Mouse (Mus musculus) right cerebral cortex, postnatal 14 days (tissue): Measurements from ENCODE around the gene Gm14226.
"Not testable (repeated sequence)": the region's sequence is repeated elsewhere in the genome, so short reads cannot be mapped to it uniquely, and the experiment has no call there.

Experiments used
- DNase-seq: peaks from one replicate; pipeline ENCODE4 v3.0.0; 2022

Gm14226 gene

GRCm38 (mm10) chr2:155018251-155018755 is at the start of gene Gm14226:
Gm14226 (plus strand) TSS chr2:155018266.
- not testable (repeated sequence) for DNase-seq

GRCm38 (mm10) chr2:154969740-154970397 is 48.2 kb upstream of the Gm14226 start:
- DNase-seq, result not testable (repeated sequence)

GRCm38 (mm10) chr2:154971919-154972692 is 46.0 kb upstream of the Gm14226 start:
- no peak for DNase-seq

- no peak for DNase-seq
These were observed 45.1 kb upstream of the Gm14226 start for GRCm38 (mm10) chr2:154972981-154973380.

- DNase-seq, result no peak
These were observed 31.5 kb upstream of the Gm14226 start for GRCm38 (mm10) chr2:154986609-154987008.

GRCm38 (mm10) chr2:154991411-154991810 is 26.7 kb upstream of the Gm14226 start:
- no peak for DNase-seq

- no peak for DNase-seq
These were observed 26.0 kb upstream of the Gm14226 start for GRCm38 (mm10) chr2:154992083-154992482.

- DNase-seq, result no peak
These were observed 12.6 kb upstream of the Gm14226 start for GRCm38 (mm10) chr2:155005491-155005890.

GRCm38 (mm10) chr2:155011086-155011656 is 6.9 kb upstream of the Gm14226 start:
- no peak for DNase-seq

- no peak for DNase-seq
These were observed 5.1 kb upstream of the Gm14226 start for GRCm38 (mm10) chr2:155012991-155013390.

- DNase-seq, result not testable (repeated sequence)
These were observed 1.3 kb upstream of the Gm14226 start for GRCm38 (mm10) chr2:155016751-155017150.

GRCm38 (mm10) chr2:155018762-155019641 is 936 bp downstream of the Gm14226 start:
- peak; percentile 67 for DNase-seq

GRCm38 (mm10) chr2:155019673-155020072 is 1.6 kb downstream of the Gm14226 start:
- peak; percentile 86 for DNase-seq

GRCm38 (mm10) chr2:155020247-155020826 is 2.3 kb downstream of the Gm14226 start:
- not testable (repeated sequence) for DNase-seq

- no peak for DNase-seq
These were observed 12.8 kb downstream of the Gm14226 start for GRCm38 (mm10) chr2:155030831-155031230.

GRCm38 (mm10) chr2:155032938-155033710 is 15.1 kb downstream of the Gm14226 start:
- no peak for DNase-seq

- DNase-seq, result no peak
These were observed 21.9 kb downstream of the Gm14226 start for GRCm38 (mm10) chr2:155039956-155040355.

- DNase-seq, result no peak
These were observed 26.5 kb downstream of the Gm14226 start for GRCm38 (mm10) chr2:155044542-155044941.

GRCm38 (mm10) chr2:155045075-155045474 is 27.0 kb downstream of the Gm14226 start:
- no peak for DNase-seq

- no peak for DNase-seq
These were observed 28.7 kb downstream of the Gm14226 start for GRCm38 (mm10) chr2:155046803-155047202.

- DNase-seq, result no peak
These were observed 29.5 kb downstream of the Gm14226 start for GRCm38 (mm10) chr2:155047452-155048178.
